Mouse (Mus musculus) heart, adult 2 months (tissue): Measurements from ENCODE around the gene Inafm2.

Experiments used
- CTCF ChIP-seq: fragments of 200-600 bp; IDR thresholded peaks from 2 replicates; pipeline ENCODE4 v1.8.1; 2022; ENCODE audit warnings: antibody characterized with exemption, mild to moderate bottlenecking, moderate library complexity
- POLR2A ChIP-seq: fragments of 200-500 bp; IDR thresholded peaks from 2 replicates; pipeline ENCODE4 v1.6.1; 2011; ENCODE audit warnings: mild to moderate bottlenecking, low read depth, low read length, control low read depth; ENCODE audit not compliant: insufficient read depth

- TF ChIP-seq CTCF (no peak), POLR2A (0 out of 2 replicates have a peak, but pooled peaks have one; percentile 36)
Observed at GRCm38 (mm10) chr2:118750476-118750875, 4.9 kb downstream of the Inafm2 start.
